Mouse (Mus musculus): ENCODE results near the gene Htr6.

GRCm38 (mm10) chr4:139093196-139093530, 17.8 kb upstream of the Htr6 start:
- TF ChIP-seq GATA1 (IDR thresholded peaks at IDR 0.05; ENCODE audit: borderline replicate concordance, low read length) (no peak), FLI1 (IDR thresholded peaks at IDR 0.05; ENCODE audit: low read length) (no peak)

Measured in megakaryocyte, embryonic 14.5 days (primary cell).